Mouse (Mus musculus): ENCODE results near the gene Tjp2. TPM values are rescaled to one million over a fixed set of nuclear protein-coding genes. Genes with fewer than 3 reads are reported as not detected.

Gene Tjp2
- polyA plus RNA-seq, 1 experiment from 2014 or later: 33.0 TPM

- no peak overlapping the region for H3K27ac ChIP-seq (ENCODE audit: low read length)
- H3K4me2 ChIP-seq (ENCODE audit: low read depth, low read length): no peak overlapping the region
- no peaks in the 10 kb centered on the region for H3K9me3 ChIP-seq (ENCODE audit: control insufficient read depth, low read length)
- no peak overlapping the region for H3K4me3 ChIP-seq (ENCODE audit: low read length)
- WGBS: 80% methylated on average over 3 of the region's 3 CpGs
- no peak for ATAC-seq
- no peak overlapping the region for H3K9ac ChIP-seq (ENCODE audit: low read depth, low read length)
- H3K36me3 ChIP-seq (ENCODE audit: control insufficient read depth, insufficient read depth, low read length): no peaks in the 10 kb centered on the region
- H3K4me1 ChIP-seq (ENCODE audit: control insufficient read depth, insufficient read depth, low read length): peaks cover 10% of the 10 kb centered on the region; the same call in 1 of the 2 replicates
- no peaks in the 10 kb centered on the region for H3K27me3 ChIP-seq (replicated peaks; ENCODE audit: control insufficient read depth, insufficient read depth, low read length)
These were observed 175.5 kb downstream of the Tjp2 start for GRCm38 (mm10) chr19:24049329-24049728.

DNA sequence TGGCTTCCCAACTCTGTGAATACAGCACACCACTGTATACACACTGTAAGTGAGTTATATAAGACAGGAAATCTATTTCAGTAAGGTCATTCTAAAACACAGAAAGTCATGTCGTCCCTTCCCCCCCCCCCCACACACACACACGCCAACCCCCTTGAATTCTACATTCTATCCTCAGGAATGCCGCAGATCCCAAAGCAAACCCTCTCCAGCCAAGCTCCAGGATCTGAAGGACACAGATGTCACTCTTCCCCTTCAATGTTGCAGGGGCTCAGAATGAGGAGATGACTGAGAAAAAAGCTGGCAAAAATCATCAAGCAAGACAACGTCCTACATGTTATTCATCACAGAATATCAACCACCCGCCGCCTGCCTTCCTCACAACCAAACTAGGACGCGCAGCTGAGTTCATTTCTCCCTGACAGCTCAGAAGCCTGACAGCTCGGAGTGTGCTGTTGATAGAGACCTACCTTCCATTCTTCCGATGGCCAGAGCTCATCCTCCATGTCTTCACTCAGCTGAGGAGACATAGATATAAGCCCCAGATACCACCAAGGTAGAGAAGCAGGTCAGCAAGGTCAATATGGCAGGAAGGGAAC, 178.3 kb downstream of the Tjp2 start:
- WGBS: 80% methylated on average over 10 of the region's 10 CpGs
- Histone ChIP-seq H3K27ac (ENCODE audit: low read length) (no peak overlapping the region), H3K9me3 (ENCODE audit: control insufficient read depth, low read length) (no peaks in the 10 kb centered on the region)

More for the DNA sequence above, 178.3 kb downstream of the Tjp2 start:
- H3K4me3 ChIP-seq (ENCODE audit: low read length): no peak overlapping the region
- H3K4me2 ChIP-seq (ENCODE audit: low read depth, low read length): no peak overlapping the region
- no peaks in the 10 kb centered on the region for H3K4me1 ChIP-seq (ENCODE audit: control insufficient read depth, insufficient read depth, low read length)
- no peaks in the 10 kb centered on the region for H3K27me3 ChIP-seq (replicated peaks; ENCODE audit: control insufficient read depth, insufficient read depth, low read length)
- no peaks in the 10 kb centered on the region for H3K36me3 ChIP-seq (ENCODE audit: control insufficient read depth, insufficient read depth, low read length)
- ATAC-seq: no peak
- no peak overlapping the region for H3K9ac ChIP-seq (ENCODE audit: low read depth, low read length)

Other genes with a start within 250 kb of the Tjp2 start
- 0.88 and 0.93 TPM in 2 replicates for gene Fam189a2, start 194.0 kb downstream of the Tjp2 start, polyA plus RNA-seq (2015; fragmentation: Nextera tagmentation; extraction: Ambion mirVana)
- gene Fxn, start 55.6 kb upstream of the Tjp2 start, polyA plus RNA-seq (2015; fragmentation: Nextera tagmentation; extraction: Ambion mirVana): 34.1 and 37.6 TPM in 2 replicates